Mouse (Mus musculus): ENCODE measurements around the gene Pin4. TPM values are rescaled to one million over a fixed set of nuclear protein-coding genes. Genes with fewer than 3 reads are reported as not detected.

The Pin4 gene
- polyA plus RNA-seq, 1 experiment from 2014 or later, result 54.5 TPM

DNA sequence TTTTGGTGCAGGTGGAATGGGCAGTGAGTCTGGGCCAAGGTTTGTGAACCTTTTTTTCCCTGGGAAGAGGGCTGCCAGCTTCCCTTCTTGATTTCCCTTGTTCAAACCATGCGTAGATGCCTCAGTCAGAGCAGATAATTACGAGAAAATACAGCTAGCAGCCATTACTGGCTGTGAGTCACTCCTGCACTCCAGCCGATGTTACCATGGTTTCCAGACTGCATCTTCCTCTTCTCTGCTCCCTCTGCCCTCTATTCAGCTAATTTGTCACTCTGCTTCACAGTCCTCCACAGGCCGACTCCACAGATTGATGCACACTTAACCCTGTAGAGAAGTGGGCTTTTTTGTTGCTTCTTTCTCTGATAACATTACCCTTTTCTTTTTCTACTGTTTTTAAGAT lies 3.6 kb upstream of the Pin4 start:
- H3K9ac ChIP-seq (ENCODE audit: low read length), result no peak overlapping the region
- H3K9me3 ChIP-seq (replicated peaks; ENCODE audit: control insufficient read depth, low read length), result no peaks in the 10 kb centered on the region
- no peaks in the 10 kb centered on the region for H3K4me1 ChIP-seq (ENCODE audit: control insufficient read depth, insufficient read depth, low read length)
- no peak for ATAC-seq (ENCODE audit: insufficient read depth, low FRiP score)
- WGBS, result 28% methylated on average over 4 of the region's 4 CpGs
- no peak overlapping the region for H3K4me3 ChIP-seq (replicated peaks; ENCODE audit: low read length)
- H3K4me2 ChIP-seq (ENCODE audit: low read depth, low read length), result no peak overlapping the region
- H3K27me3 ChIP-seq (ENCODE audit: control insufficient read depth, insufficient read depth, low read length), result no peaks in the 10 kb centered on the region; the same call in 1 of the 2 replicates
- no peaks in the 10 kb centered on the region for H3K36me3 ChIP-seq (ENCODE audit: control insufficient read depth, insufficient read depth, low read length)
- no peak overlapping the region for H3K27ac ChIP-seq (ENCODE audit: low read length)

- H3K27ac ChIP-seq (ENCODE audit: low read length), result no peak overlapping the region
- no peaks in the 10 kb centered on the region; the same call in 1 of the 2 replicates for H3K36me3 ChIP-seq (ENCODE audit: control insufficient read depth, insufficient read depth, low read length)
- H3K4me1 ChIP-seq (ENCODE audit: control insufficient read depth, insufficient read depth, low read length), result no peaks in the 10 kb centered on the region
- no peaks in the 10 kb centered on the region for H3K9me3 ChIP-seq (replicated peaks; ENCODE audit: control insufficient read depth, low read length)
- H3K4me3 ChIP-seq (replicated peaks; ENCODE audit: low read length), result no peak overlapping the region
- WGBS, result 88% methylated on average over 2 of the region's 2 CpGs
- H3K9ac ChIP-seq (ENCODE audit: low read length), result no peak overlapping the region
- no peak overlapping the region for H3K4me2 ChIP-seq (ENCODE audit: low read depth, low read length)
- H3K27me3 ChIP-seq (ENCODE audit: control insufficient read depth, insufficient read depth, low read length), result no peaks in the 10 kb centered on the region
- ATAC-seq (ENCODE audit: insufficient read depth, low FRiP score), result no peak
Measured at GRCm38 (mm10) chrX:102121321-102121720, 2.1 kb downstream of the Pin4 start.

DNA sequence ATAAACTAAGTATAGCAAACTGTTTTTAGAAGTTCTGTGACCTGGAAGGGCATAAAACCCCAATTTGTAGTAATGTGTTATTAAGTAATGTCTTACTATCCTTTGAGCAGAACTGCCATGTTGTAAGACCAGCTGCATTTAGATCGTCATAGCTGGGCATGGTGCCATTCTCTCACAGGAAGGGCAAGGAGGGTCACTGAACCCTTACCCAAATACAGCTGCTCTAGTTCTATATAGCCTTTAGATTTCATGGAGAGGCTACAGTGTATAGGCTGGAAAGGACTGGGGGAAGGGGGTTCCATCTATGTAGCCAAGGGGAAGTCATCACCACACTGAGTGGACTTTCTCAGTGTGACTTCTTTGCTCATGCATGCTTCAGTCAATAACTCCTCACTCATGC lies 21.9 kb downstream of the Pin4 start:
- no peaks in the 10 kb centered on the region for H3K9me3 ChIP-seq (replicated peaks; ENCODE audit: control insufficient read depth, low read length)
- ATAC-seq (ENCODE audit: insufficient read depth, low FRiP score), result no peak
- H3K27me3 ChIP-seq (ENCODE audit: control insufficient read depth, insufficient read depth, low read length), result 0 out of 2 replicates have a peak, but pooled peaks cover 3% of the 10 kb centered on the region
- H3K36me3 ChIP-seq (ENCODE audit: control insufficient read depth, insufficient read depth, low read length), result no peaks in the 10 kb centered on the region
- no peaks in the 10 kb centered on the region for H3K4me1 ChIP-seq (ENCODE audit: control insufficient read depth, insufficient read depth, low read length)
- WGBS, result 42% methylated on average over 1 of the region's 1 CpGs
- H3K9ac ChIP-seq (ENCODE audit: low read length), result no peak overlapping the region
- no peak overlapping the region for H3K27ac ChIP-seq (ENCODE audit: low read length)
- H3K4me3 ChIP-seq (replicated peaks; ENCODE audit: low read length), result no peak overlapping the region
- H3K4me2 ChIP-seq (ENCODE audit: low read depth, low read length), result no peak overlapping the region

GRCm38 (mm10) chrX:102156618-102157422 lies 37.6 kb downstream of the Pin4 start, which contains the start of gene Ercc6l:
Gene Ercc6l (minus strand): TSS chrX:102157091.
- H3K4me2 ChIP-seq (ENCODE audit: low read depth, low read length), result peak within 1 kb of the TSS; percentile 46
- H3K4me1 ChIP-seq (ENCODE audit: control insufficient read depth, insufficient read depth, low read length), result no peaks in the 10 kb centered on the region
- peak; percentile 98 for ATAC-seq (ENCODE audit: insufficient read depth, low FRiP score)
- WGBS, result 11% methylated on average over 42 of the region's 42 CpGs
- peak within 1 kb of the TSS; percentile 73 for H3K9ac ChIP-seq (ENCODE audit: low read length)
- H3K27me3 ChIP-seq (ENCODE audit: control insufficient read depth, insufficient read depth, low read length), result no peaks in the 10 kb centered on the region
- peak within 1 kb of the TSS; percentile 70; the same call in 1 of the 2 replicates for H3K27ac ChIP-seq (ENCODE audit: low read length)
- no peaks in the 10 kb centered on the region for H3K36me3 ChIP-seq (ENCODE audit: control insufficient read depth, insufficient read depth, low read length)
- H3K4me3 ChIP-seq (replicated peaks; ENCODE audit: low read length), result peak within 1 kb of the TSS; percentile 61
- no peaks in the 10 kb centered on the region for H3K9me3 ChIP-seq (replicated peaks; ENCODE audit: control insufficient read depth, low read length)

DNA sequence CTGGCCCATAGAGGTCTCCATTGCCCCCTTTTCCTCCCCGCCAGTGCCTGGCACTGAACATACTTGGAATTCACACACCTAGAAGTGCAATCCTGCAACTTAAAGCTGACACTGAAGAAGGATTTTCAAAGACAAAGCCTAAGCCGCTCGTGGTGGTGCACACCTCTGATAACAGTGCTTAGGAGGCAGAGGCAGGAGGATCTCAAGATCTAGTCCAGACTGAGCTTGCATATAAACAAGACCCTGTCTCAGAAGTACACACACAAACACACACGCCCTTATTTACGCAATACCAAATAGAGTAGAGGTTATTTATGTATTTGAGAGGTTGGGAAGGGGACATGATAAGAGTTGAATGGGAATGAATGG lies 38.2 kb downstream of the Pin4 start:
- Histone ChIP-seq H3K27ac (ENCODE audit: low read length) (peak overlapping the region; percentile 70; the same call in 1 of the 2 replicates), H3K4me2 (ENCODE audit: low read depth, low read length) (peak overlapping the region; percentile 45), H3K9me3 (replicated peaks; ENCODE audit: control insufficient read depth, low read length) (no peaks in the 10 kb centered on the region), H3K27me3 (ENCODE audit: control insufficient read depth, insufficient read depth, low read length) (no peaks in the 10 kb centered on the region), H3K4me3 (replicated peaks; ENCODE audit: low read length) (peak overlapping the region; percentile 61), H3K4me1 (ENCODE audit: control insufficient read depth, insufficient read depth, low read length) (no peaks in the 10 kb centered on the region), H3K36me3 (ENCODE audit: control insufficient read depth, insufficient read depth, low read length) (no peaks in the 10 kb centered on the region), H3K9ac (ENCODE audit: low read length) (peak overlapping the region; percentile 61)
- 0 out of 2 replicates have a peak, but pooled peaks have one; percentile 22 for ATAC-seq (ENCODE audit: insufficient read depth, low FRiP score)
- WGBS, result 40% methylated on average over 5 of the region's 5 CpGs

- H3K9me3 ChIP-seq (replicated peaks; ENCODE audit: control insufficient read depth, low read length), result no peaks in the 10 kb centered on the region
- WGBS, result 60% methylated on average over 2 of the region's 2 CpGs
- no peaks in the 10 kb centered on the region for H3K36me3 ChIP-seq (ENCODE audit: control insufficient read depth, insufficient read depth, low read length)
- H3K4me2 ChIP-seq (ENCODE audit: low read depth, low read length), result no peak overlapping the region
- no peaks in the 10 kb centered on the region for H3K4me1 ChIP-seq (ENCODE audit: control insufficient read depth, insufficient read depth, low read length)
- no peak overlapping the region for H3K4me3 ChIP-seq (replicated peaks; ENCODE audit: low read length)
- H3K27ac ChIP-seq (ENCODE audit: low read length), result no peak overlapping the region
- no peak for ATAC-seq (ENCODE audit: insufficient read depth, low FRiP score)
- no peak overlapping the region for H3K9ac ChIP-seq (ENCODE audit: low read length)
- H3K27me3 ChIP-seq (ENCODE audit: control insufficient read depth, insufficient read depth, low read length), result no peaks in the 10 kb centered on the region; the same call in 1 of the 2 replicates
Measured at GRCm38 (mm10) chrX:102159778-102160177, 40.5 kb downstream of the Pin4 start.

DNA sequence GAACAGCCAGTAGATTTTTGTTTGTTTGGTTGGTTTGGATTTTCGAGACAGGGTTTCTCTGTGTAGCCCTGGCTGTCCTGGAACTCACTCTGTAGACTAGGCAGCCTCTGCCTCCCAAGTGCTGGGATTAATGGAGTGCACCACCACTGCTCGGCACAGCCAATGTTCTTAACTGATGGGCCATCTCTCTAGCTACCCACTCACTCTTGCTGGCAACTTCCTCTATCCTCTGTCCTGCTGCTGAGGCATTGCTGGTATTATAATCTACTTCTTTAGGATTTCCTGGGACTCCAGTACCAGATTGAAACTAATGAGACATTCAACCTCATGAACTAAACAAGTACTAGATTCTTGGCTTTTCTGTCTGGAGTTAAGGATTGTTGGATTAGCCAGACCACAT lies 41.3 kb downstream of the Pin4 start:
- no peak overlapping the region for H3K27ac ChIP-seq (ENCODE audit: low read length)
- H3K36me3 ChIP-seq (ENCODE audit: control insufficient read depth, insufficient read depth, low read length), result no peaks in the 10 kb centered on the region
- no peaks in the 10 kb centered on the region for H3K9me3 ChIP-seq (replicated peaks; ENCODE audit: control insufficient read depth, low read length)
- ATAC-seq (ENCODE audit: insufficient read depth, low FRiP score), result no peak
- no peaks in the 10 kb centered on the region for H3K4me1 ChIP-seq (ENCODE audit: control insufficient read depth, insufficient read depth, low read length)
- H3K9ac ChIP-seq (ENCODE audit: low read length), result no peak overlapping the region
- no peak overlapping the region for H3K4me2 ChIP-seq (ENCODE audit: low read depth, low read length)
- WGBS, result 75% methylated on average over 2 of the region's 2 CpGs
- H3K4me3 ChIP-seq (replicated peaks; ENCODE audit: low read length), result no peak overlapping the region
- H3K27me3 ChIP-seq (ENCODE audit: control insufficient read depth, insufficient read depth, low read length), result no peaks in the 10 kb centered on the region; the same call in 1 of the 2 replicates

- H3K9me3 ChIP-seq (replicated peaks; ENCODE audit: control insufficient read depth, low read length), result no peaks in the 10 kb centered on the region
- H3K27ac ChIP-seq (ENCODE audit: low read length), result no peak overlapping the region
- ATAC-seq (ENCODE audit: insufficient read depth, low FRiP score), result no peak
- WGBS, result 26% methylated on average over 2 of the region's 2 CpGs
- H3K4me2 ChIP-seq (ENCODE audit: low read depth, low read length), result no peak overlapping the region
- H3K9ac ChIP-seq (ENCODE audit: low read length), result no peak overlapping the region
- H3K4me3 ChIP-seq (replicated peaks; ENCODE audit: low read length), result no peak overlapping the region
- H3K36me3 ChIP-seq (ENCODE audit: control insufficient read depth, insufficient read depth, low read length), result no peaks in the 10 kb centered on the region
- no peaks in the 10 kb centered on the region for H3K4me1 ChIP-seq (ENCODE audit: control insufficient read depth, insufficient read depth, low read length)
- H3K27me3 ChIP-seq (ENCODE audit: control insufficient read depth, insufficient read depth, low read length), result no peaks in the 10 kb centered on the region; the same call in 1 of the 2 replicates
Measured at GRCm38 (mm10) chrX:102163096-102163495, 43.8 kb downstream of the Pin4 start.

- H3K9ac ChIP-seq (ENCODE audit: low read length), result no peak overlapping the region
- H3K4me3 ChIP-seq (replicated peaks; ENCODE audit: low read length), result no peak overlapping the region
- H3K4me1 ChIP-seq (ENCODE audit: control insufficient read depth, insufficient read depth, low read length), result no peaks in the 10 kb centered on the region
- H3K4me2 ChIP-seq (ENCODE audit: low read depth, low read length), result no peak overlapping the region
- H3K9me3 ChIP-seq (replicated peaks; ENCODE audit: control insufficient read depth, low read length), result no peaks in the 10 kb centered on the region
- 78% methylated on average over 4 of the region's 4 CpGs for WGBS
- H3K27ac ChIP-seq (ENCODE audit: low read length), result no peak overlapping the region
- no peak for ATAC-seq (ENCODE audit: insufficient read depth, low FRiP score)
- H3K27me3 ChIP-seq (ENCODE audit: control insufficient read depth, insufficient read depth, low read length), result no peaks in the 10 kb centered on the region; the same call in 1 of the 2 replicates
- no peaks in the 10 kb centered on the region for H3K36me3 ChIP-seq (ENCODE audit: control insufficient read depth, insufficient read depth, low read length)
Measured at GRCm38 (mm10) chrX:102163529-102163928, 44.3 kb downstream of the Pin4 start.
